Mouse (Mus musculus): ENCODE measurements around the gene Tmx4. TPM values are rescaled to one million over a fixed set of nuclear protein-coding genes. Genes with fewer than 3 reads are reported as not detected.
A peak's percentile ranks its signal among the peaks of the same experiment; 100 is the strongest.

Tmx4 gene
- polyA plus RNA-seq, 1 experiment from 2014 or later: 38.7 TPM

GRCm38 (mm10) chr2:134654668-134655067, 10.7 kb upstream of the Tmx4 start:
- Histone ChIP-seq H3K36me3 (ENCODE audit: control insufficient read depth, insufficient read depth, low read length) (no peaks in the 10 kb centered on the region), H3K9me3 (ENCODE audit: control insufficient read depth, low read length) (no peaks in the 10 kb centered on the region), H3K27me3 (ENCODE audit: control insufficient read depth, insufficient read depth, low read length) (no peaks in the 10 kb centered on the region), H3K4me2 (ENCODE audit: low read depth) (no peak overlapping the region), H3K4me3 (ENCODE audit: low read depth, low read length) (no peak overlapping the region), H3K9ac (ENCODE audit: low read length) (no peak overlapping the region), H3K27ac (ENCODE audit: low read depth, low read length) (no peak overlapping the region), H3K4me1 (ENCODE audit: control insufficient read depth, insufficient read depth, low read length) (no peaks in the 10 kb centered on the region)
- DNase-seq (ENCODE audit: low spot score) (no peak), ATAC-seq (ENCODE audit: insufficient read depth, low FRiP score, low TSS enrichment) (no peak)

GRCm38 (mm10) chr2:134652759-134653158, 8.8 kb upstream of the Tmx4 start:
- Histone ChIP-seq H3K27me3 (ENCODE audit: control insufficient read depth, insufficient read depth, low read length) (no peaks in the 10 kb centered on the region), H3K9me3 (ENCODE audit: control insufficient read depth, low read length) (no peaks in the 10 kb centered on the region), H3K4me2 (ENCODE audit: low read depth) (no peak overlapping the region), H3K4me3 (ENCODE audit: low read depth, low read length) (no peak overlapping the region), H3K4me1 (ENCODE audit: control insufficient read depth, insufficient read depth, low read length) (no peaks in the 10 kb centered on the region), H3K9ac (ENCODE audit: low read length) (no peak overlapping the region), H3K36me3 (ENCODE audit: control insufficient read depth, insufficient read depth, low read length) (no peaks in the 10 kb centered on the region), H3K27ac (ENCODE audit: low read depth, low read length) (no peak overlapping the region)
- no peak for DNase-seq (ENCODE audit: low spot score)
- 87% methylated on average over 5 of the region's 5 CpGs for WGBS
- ATAC-seq (ENCODE audit: insufficient read depth, low FRiP score, low TSS enrichment): no peak

- H3K9me3 ChIP-seq (ENCODE audit: control insufficient read depth, low read length): no peaks in the 10 kb centered on the region
- 88% methylated on average over 3 of the region's 3 CpGs for WGBS
- H3K27me3 ChIP-seq (ENCODE audit: control insufficient read depth, insufficient read depth, low read length): no peaks in the 10 kb centered on the region
- H3K4me3 ChIP-seq (ENCODE audit: low read depth, low read length): no peak overlapping the region
- no peak overlapping the region for H3K9ac ChIP-seq (ENCODE audit: low read length)
- ATAC-seq (ENCODE audit: insufficient read depth, low FRiP score, low TSS enrichment) (no peak), DNase-seq (ENCODE audit: low spot score) (no peak)
- no peak overlapping the region for H3K4me2 ChIP-seq (ENCODE audit: low read depth)
- peaks cover 8% of the 10 kb centered on the region; the same call in 1 of the 2 replicates for H3K4me1 ChIP-seq (ENCODE audit: control insufficient read depth, insufficient read depth, low read length)
- no peak overlapping the region for H3K27ac ChIP-seq (ENCODE audit: low read depth, low read length)
- no peaks in the 10 kb centered on the region for H3K36me3 ChIP-seq (ENCODE audit: control insufficient read depth, insufficient read depth, low read length)
Measured at GRCm38 (mm10) chr2:134648999-134649398, 5.1 kb upstream of the Tmx4 start.

- ATAC-seq (ENCODE audit: insufficient read depth, low FRiP score, low TSS enrichment) (no peak), DNase-seq (ENCODE audit: low spot score) (no peak)
- no peak overlapping the region for H3K9ac ChIP-seq (ENCODE audit: low read length)
- no peaks in the 10 kb centered on the region for H3K9me3 ChIP-seq (ENCODE audit: control insufficient read depth, low read length)
- H3K36me3 ChIP-seq (ENCODE audit: control insufficient read depth, insufficient read depth, low read length): no peaks in the 10 kb centered on the region
- H3K27ac ChIP-seq (ENCODE audit: low read depth, low read length): no peak overlapping the region
- peaks cover 12% of the 10 kb centered on the region; the same call in 1 of the 2 replicates for H3K4me1 ChIP-seq (ENCODE audit: control insufficient read depth, insufficient read depth, low read length)
- H3K27me3 ChIP-seq (ENCODE audit: control insufficient read depth, insufficient read depth, low read length): no peaks in the 10 kb centered on the region
- 76% methylated on average over 3 of the region's 3 CpGs for WGBS
- no peak overlapping the region for H3K4me3 ChIP-seq (ENCODE audit: low read depth, low read length)
- H3K4me2 ChIP-seq (ENCODE audit: low read depth): no peak overlapping the region
Measured at GRCm38 (mm10) chr2:134645752-134646151, 1.8 kb upstream of the Tmx4 start.

GRCm38 (mm10) chr2:134645166-134645565, 1.2 kb upstream of the Tmx4 start:
- no peaks in the 10 kb centered on the region for H3K9me3 ChIP-seq (ENCODE audit: control insufficient read depth, low read length)
- no peaks in the 10 kb centered on the region for H3K36me3 ChIP-seq (ENCODE audit: control insufficient read depth, insufficient read depth, low read length)
- H3K27me3 ChIP-seq (ENCODE audit: control insufficient read depth, insufficient read depth, low read length): no peaks in the 10 kb centered on the region
- no peak for ATAC-seq (ENCODE audit: insufficient read depth, low FRiP score, low TSS enrichment)
- H3K9ac ChIP-seq (ENCODE audit: low read length): no peak overlapping the region
- no peak overlapping the region for H3K27ac ChIP-seq (ENCODE audit: low read depth, low read length)
- no peak for DNase-seq (ENCODE audit: low spot score)
- no peak overlapping the region for H3K4me3 ChIP-seq (ENCODE audit: low read depth, low read length)
- H3K4me2 ChIP-seq (ENCODE audit: low read depth): no peak overlapping the region
- peaks cover 12% of the 10 kb centered on the region; the same call in 1 of the 2 replicates for H3K4me1 ChIP-seq (ENCODE audit: control insufficient read depth, insufficient read depth, low read length)
- 56% methylated on average over 4 of the region's 4 CpGs for WGBS

- ATAC-seq (ENCODE audit: insufficient read depth, low FRiP score, low TSS enrichment): no peak; the same call in 1 of the 2 replicates
- H3K4me3 ChIP-seq (ENCODE audit: low read depth, low read length): peak overlapping the region; percentile 77
Measured at GRCm38 (mm10) chr2:134644301-134644912, 462 bp upstream of the Tmx4 start.

GRCm38 (mm10) chr2:134642377-134642776, 1.6 kb downstream of the Tmx4 start:
- H3K27ac ChIP-seq (ENCODE audit: low read depth, low read length): no peak overlapping the region
- H3K27me3 ChIP-seq (ENCODE audit: control insufficient read depth, insufficient read depth, low read length): no peaks in the 10 kb centered on the region
- ATAC-seq (ENCODE audit: insufficient read depth, low FRiP score, low TSS enrichment) (no peak), DNase-seq (ENCODE audit: low spot score) (no peak)
- H3K9me3 ChIP-seq (ENCODE audit: control insufficient read depth, low read length): no peaks in the 10 kb centered on the region
- H3K4me1 ChIP-seq (ENCODE audit: control insufficient read depth, insufficient read depth, low read length): peaks cover 12% of the 10 kb centered on the region; the same call in 1 of the 2 replicates
- no peaks in the 10 kb centered on the region for H3K36me3 ChIP-seq (ENCODE audit: control insufficient read depth, insufficient read depth, low read length)
- H3K4me2 ChIP-seq (ENCODE audit: low read depth): peak overlapping the region; percentile 22; the same call in 1 of the 2 replicates
- H3K9ac ChIP-seq (ENCODE audit: low read length): no peak overlapping the region
- H3K4me3 ChIP-seq (ENCODE audit: low read depth, low read length): no peak overlapping the region

More at GRCm38 (mm10) chr2:134644301-134644912, 462 bp upstream of the Tmx4 start:
- Histone ChIP-seq H3K27ac (ENCODE audit: low read depth, low read length) (no peak overlapping the region; the same call in 1 of the 2 replicates), H3K4me2 (ENCODE audit: low read depth) (peak overlapping the region; percentile 68; the same call in 1 of the 2 replicates), H3K27me3 (ENCODE audit: control insufficient read depth, insufficient read depth, low read length) (no peaks in the 10 kb centered on the region), H3K9me3 (ENCODE audit: control insufficient read depth, low read length) (no peaks in the 10 kb centered on the region), H3K9ac (ENCODE audit: low read length) (no peak overlapping the region), H3K4me1 (ENCODE audit: control insufficient read depth, insufficient read depth, low read length) (peaks cover 12% of the 10 kb centered on the region; the same call in 1 of the 2 replicates), H3K36me3 (ENCODE audit: control insufficient read depth, insufficient read depth, low read length) (no peaks in the 10 kb centered on the region)
- DNase-seq (ENCODE audit: low spot score): no peak
- 38% methylated on average over 6 of the region's 6 CpGs for WGBS

GRCm38 (mm10) chr2:134641372-134641771, 2.6 kb downstream of the Tmx4 start:
- peaks cover 12% of the 10 kb centered on the region; the same call in 1 of the 2 replicates for H3K4me1 ChIP-seq (ENCODE audit: control insufficient read depth, insufficient read depth, low read length)
- H3K4me3 ChIP-seq (ENCODE audit: low read depth, low read length): no peak overlapping the region
- WGBS: 94% methylated on average over 5 of the region's 5 CpGs
- H3K9me3 ChIP-seq (ENCODE audit: control insufficient read depth, low read length): no peaks in the 10 kb centered on the region
- DNase-seq (ENCODE audit: low spot score): no peak
- no peak overlapping the region for H3K9ac ChIP-seq (ENCODE audit: low read length)
- H3K27ac ChIP-seq (ENCODE audit: low read depth, low read length): no peak overlapping the region
- no peak overlapping the region for H3K4me2 ChIP-seq (ENCODE audit: low read depth)
- ATAC-seq (ENCODE audit: insufficient read depth, low FRiP score, low TSS enrichment): no peak
- H3K27me3 ChIP-seq (ENCODE audit: control insufficient read depth, insufficient read depth, low read length): no peaks in the 10 kb centered on the region
- no peaks in the 10 kb centered on the region for H3K36me3 ChIP-seq (ENCODE audit: control insufficient read depth, insufficient read depth, low read length)

- ATAC-seq (ENCODE audit: insufficient read depth, low FRiP score, low TSS enrichment): no peak
- 79% methylated on average over 1 of the region's 1 CpGs for WGBS
- H3K27me3 ChIP-seq (ENCODE audit: control insufficient read depth, insufficient read depth, low read length): no peaks in the 10 kb centered on the region
- H3K9me3 ChIP-seq (ENCODE audit: control insufficient read depth, low read length): no peaks in the 10 kb centered on the region
- peaks cover 12% of the 10 kb centered on the region; the same call in 1 of the 2 replicates for H3K4me1 ChIP-seq (ENCODE audit: control insufficient read depth, insufficient read depth, low read length)
- no peak for DNase-seq (ENCODE audit: low spot score)
- H3K4me3 ChIP-seq (ENCODE audit: low read depth, low read length): no peak overlapping the region
- no peak overlapping the region for H3K4me2 ChIP-seq (ENCODE audit: low read depth)
- no peak overlapping the region for H3K27ac ChIP-seq (ENCODE audit: low read depth, low read length)
- H3K36me3 ChIP-seq (ENCODE audit: control insufficient read depth, insufficient read depth, low read length): no peaks in the 10 kb centered on the region
- no peak overlapping the region for H3K9ac ChIP-seq (ENCODE audit: low read length)
Measured at GRCm38 (mm10) chr2:134640398-134640797, 3.5 kb downstream of the Tmx4 start.
